Mouse (Mus musculus): ENCODE results near the gene Dpm3. TPM values are rescaled to one million over a fixed set of nuclear protein-coding genes. Genes with fewer than 3 reads are reported as not detected.
A peak's percentile ranks its signal among the peaks of the same experiment; 100 is the strongest.

Gene Dpm3
- total RNA-seq (2012; rRNA removed) (189 and 228 TPM in 2 replicates), total RNA-seq (2014; rRNA removed) (45.8 and 52.7 TPM in 2 replicates), polyA plus RNA-seq (2012; ENCODE audit: insufficient read length, low read depth) (70.4 and 74.8 TPM in 2 replicates)

GRCm38 (mm10) chr3:89259076-89259475, at the start of gene Dpm3:
TSS of gene Dpm3 (plus strand) at chr3:89259358.
- Histone ChIP-seq H3K79me2 (replicated peaks; ENCODE audit: control insufficient read depth, extremely low read depth, insufficient read depth, poor library complexity, severe bottlenecking) (no peaks in the 10 kb centered on the region), H3K36me3 (replicated peaks in 1 of 2; ENCODE audit: control insufficient read depth in 1 of 2, insufficient read depth in 1 of 2, low read length in 1 of 2) (no peaks in the 10 kb centered on the region), H3K9ac (ENCODE audit: insufficient read depth, low read depth) (no peak within 1 kb of the TSS), H3K27me3 (replicated peaks) (peaks cover 2% of the 10 kb centered on the region), H3K4me1 (ENCODE audit: control insufficient read depth in 1 of 2, insufficient read depth in 2 of 2) (peaks cover 6 to 19% of the 10 kb centered on the region in 2 experiments), H3K4me3 (replicated peaks in 1 of 3; ENCODE audit: low read depth in 2 of 3, low read length in 2 of 3, poor library complexity in 1 of 3) (no peak within 1 kb of the TSS), H3K27ac (ENCODE audit: insufficient read depth, low read depth) (no peak within 1 kb of the TSS), H3K9me3 (replicated peaks; ENCODE audit: low read length) (peaks cover 2% of the 10 kb centered on the region), H3K4me2 (ENCODE audit: insufficient read depth, low read depth, poor library complexity, severe bottlenecking) (peak within 1 kb of the TSS; percentile 81; the same call in 1 of the 2 replicates)
- no peak for DNase-seq (ENCODE audit: extremely low read depth)
- in situ Hi-C loops (cut with MboI; ENCODE audit: low pct_ligation_motif_present, low pct_unique_long_range_greater_than_20kb, low sequenced_read_pairs) (no loop called here), dilution Hi-C loops (cut with MboI; ENCODE audit: extremely low pct_ligation_motif_present, extremely low pct_unique_long_range_greater_than_20kb, low sequenced_read_pairs) (no loop called here)
- no peak for TF ChIP-seq CHD1 (IDR thresholded peaks at IDR 0.05; ENCODE audit: low read depth, low read length)
- TF ChIP-seq TBP (conservative IDR thresholded peaks at IDR 0.05; ENCODE audit: low read depth, low read length) = no peak
- no peak for TF ChIP-seq EP300 (IDR thresholded peaks at IDR 0.05; ENCODE audit: low read length)
- TF ChIP-seq PAX5 (IDR thresholded peaks at IDR 0.05; ENCODE audit: low read length) = no peak
- TF ChIP-seq SMC3 (IDR thresholded peaks at IDR 0.05; ENCODE audit: low read depth, low read length) = no peak
- no peak for TF ChIP-seq MAX (IDR thresholded peaks at IDR 0.05; ENCODE audit: low read length)
- no peak for TF ChIP-seq NRF1 (IDR thresholded peaks at IDR 0.05; ENCODE audit: low read depth, low read length)

- H3K9ac ChIP-seq (ENCODE audit: insufficient read depth, low read depth) = no peak overlapping the region
- dilution Hi-C loops (cut with MboI; ENCODE audit: extremely low pct_ligation_motif_present, extremely low pct_unique_long_range_greater_than_20kb, low sequenced_read_pairs) = no loop called here
- no peak overlapping the region for H3K4me2 ChIP-seq (ENCODE audit: insufficient read depth, low read depth, poor library complexity, severe bottlenecking)
- H3K36me3 ChIP-seq (replicated peaks in 1 of 2; ENCODE audit: control insufficient read depth in 1 of 2, insufficient read depth in 1 of 2, low read length in 1 of 2) = peaks cover 63 to 80% of the 10 kb centered on the region in 2 experiments
- no peak overlapping the region for H3K27ac ChIP-seq (ENCODE audit: insufficient read depth, low read depth)
- in situ Hi-C loops (cut with MboI; ENCODE audit: low pct_ligation_motif_present, low pct_unique_long_range_greater_than_20kb, low sequenced_read_pairs) = loop anchor here (5.0 kb wide), 1 partner anchor 33 kb away; no protein-coding TSS in a partner anchor
- no peaks in the 10 kb centered on the region for H3K9me3 ChIP-seq (replicated peaks; ENCODE audit: low read length)
- no peak for DNase-seq (ENCODE audit: extremely low read depth)
- peaks cover 14% of the 10 kb centered on the region for H3K79me2 ChIP-seq (replicated peaks; ENCODE audit: control insufficient read depth, extremely low read depth, insufficient read depth, poor library complexity, severe bottlenecking)
- H3K27me3 ChIP-seq (replicated peaks) = no peaks in the 10 kb centered on the region
- TF ChIP-seq TBP (conservative IDR thresholded peaks at IDR 0.05; ENCODE audit: low read depth, low read length) = no peak
- TF ChIP-seq ZMIZ1 (IDR thresholded peaks at IDR 0.05; ENCODE audit: low read depth, low read length) = no peak
- TF ChIP-seq EP300 (IDR thresholded peaks at IDR 0.05; ENCODE audit: low read length) = no peak
- H3K4me1 ChIP-seq (ENCODE audit: control insufficient read depth in 1 of 2, insufficient read depth in 2 of 2) = peaks cover 5 to 30% of the 10 kb centered on the region in 2 experiments; a peak in 3 of 4 replicates
- H3K4me3 ChIP-seq (replicated peaks in 1 of 3; ENCODE audit: low read depth in 2 of 3, low read length in 2 of 3, poor library complexity in 1 of 3) = no peak overlapping the region
Observed at GRCm38 (mm10) chr3:89209731-89210130, 49.4 kb upstream of the Dpm3 start.

GRCm38 (mm10) chr3:89210162-89210561, 49.0 kb upstream of the Dpm3 start:
- in situ Hi-C loops (cut with MboI; ENCODE audit: low pct_ligation_motif_present, low pct_unique_long_range_greater_than_20kb, low sequenced_read_pairs) (no loop called here), dilution Hi-C loops (cut with MboI; ENCODE audit: extremely low pct_ligation_motif_present, extremely low pct_unique_long_range_greater_than_20kb, low sequenced_read_pairs) (no loop called here)
- TF ChIP-seq ZKSCAN1 (IDR thresholded peaks at IDR 0.05; ENCODE audit: borderline replicate concordance, low read depth, low read length) (no peak), ELF1 (IDR thresholded peaks at IDR 0.05; ENCODE audit: low read depth, low read length) (no peak), CHD1 (IDR thresholded peaks at IDR 0.05; ENCODE audit: low read depth, low read length) (no peak), NRF1 (IDR thresholded peaks at IDR 0.05; ENCODE audit: low read depth, low read length) (no peak), PAX5 (IDR thresholded peaks at IDR 0.05; ENCODE audit: low read length) (no peak), JUND (conservative IDR thresholded peaks at IDR 0.05; ENCODE audit: low read depth, low read length) (no peak), UBTF (IDR thresholded peaks at IDR 0.05; ENCODE audit: low read depth, low read length) (no peak), RAD21 (IDR thresholded peaks at IDR 0.05; ENCODE audit: low read depth, low read length) (no peak), SMC3 (IDR thresholded peaks at IDR 0.05; ENCODE audit: low read depth, low read length) (no peak), GABPA (IDR thresholded peaks at IDR 0.05; ENCODE audit: insufficient replicate concordance, low read depth, low read length) (no peak), TBP (conservative IDR thresholded peaks at IDR 0.05; ENCODE audit: low read depth, low read length) (no peak), USF1 (IDR thresholded peaks at IDR 0.05; ENCODE audit: low read depth, low read length) (no peak)
- Histone ChIP-seq H3K27me3 (replicated peaks) (no peaks in the 10 kb centered on the region), H3K4me3 (replicated peaks in 1 of 3; ENCODE audit: low read depth in 2 of 3, low read length in 2 of 3, poor library complexity in 1 of 3) (no peak overlapping the region), H3K4me1 (ENCODE audit: control insufficient read depth in 1 of 2, insufficient read depth in 2 of 2) (peaks cover 5 to 33% of the 10 kb centered on the region in 2 experiments; a peak in 3 of 4 replicates), H3K4me2 (ENCODE audit: insufficient read depth, low read depth, poor library complexity, severe bottlenecking) (no peak overlapping the region), H3K27ac (ENCODE audit: insufficient read depth, low read depth) (no peak overlapping the region), H3K79me2 (replicated peaks; ENCODE audit: control insufficient read depth, extremely low read depth, insufficient read depth, poor library complexity, severe bottlenecking) (peaks cover 14% of the 10 kb centered on the region), H3K9ac (ENCODE audit: insufficient read depth, low read depth) (no peak overlapping the region), H3K36me3 (replicated peaks in 1 of 2; ENCODE audit: control insufficient read depth in 1 of 2, insufficient read depth in 1 of 2, low read length in 1 of 2) (peaks cover 60 to 76% of the 10 kb centered on the region in 2 experiments), H3K9me3 (replicated peaks; ENCODE audit: low read length) (no peaks in the 10 kb centered on the region)
- DNase-seq (ENCODE audit: extremely low read depth) = no peak

Measured in CH12.LX (cell line).